Mouse (Mus musculus) megakaryocyte-erythroid progenitor cell, adult 5-6 weeks (primary cell): ENCODE results near the gene Pou2f2. TPM values are rescaled to one million over a fixed set of nuclear protein-coding genes. Genes with fewer than 3 reads are reported as not detected.
A peak's percentile ranks its signal among the peaks of the same experiment; 100 is the strongest.

Experiments
- ATAC-seq: replicated peaks from 2 replicates; pipeline ENCODE4 v1.8.0; 2016; ENCODE audit warnings: mild to moderate bottlenecking, inconsistent platforms; ENCODE audit not compliant: severe bottlenecking, poor library complexity, low FRiP score, low TSS enrichment
- total RNA-seq, 2 experiments: library from RNA; stranded (forward) in 1 of 2; stranded (reverse) in 1 of 2; fragments of 200-1000, 215-1000 nt in 1 of 2; fragments of >200 nt in 1 of 2; fragmentation: Nextera tagmentation in 1 of 2; gene quantifications; 2 replicates each; pipeline ENCODE4 v1.2.3; 2014 to 2017

Pou2f2 gene
- total RNA-seq, 2 experiments from 2014 or later: 0.57 TPM; not detected in 1

DNA sequence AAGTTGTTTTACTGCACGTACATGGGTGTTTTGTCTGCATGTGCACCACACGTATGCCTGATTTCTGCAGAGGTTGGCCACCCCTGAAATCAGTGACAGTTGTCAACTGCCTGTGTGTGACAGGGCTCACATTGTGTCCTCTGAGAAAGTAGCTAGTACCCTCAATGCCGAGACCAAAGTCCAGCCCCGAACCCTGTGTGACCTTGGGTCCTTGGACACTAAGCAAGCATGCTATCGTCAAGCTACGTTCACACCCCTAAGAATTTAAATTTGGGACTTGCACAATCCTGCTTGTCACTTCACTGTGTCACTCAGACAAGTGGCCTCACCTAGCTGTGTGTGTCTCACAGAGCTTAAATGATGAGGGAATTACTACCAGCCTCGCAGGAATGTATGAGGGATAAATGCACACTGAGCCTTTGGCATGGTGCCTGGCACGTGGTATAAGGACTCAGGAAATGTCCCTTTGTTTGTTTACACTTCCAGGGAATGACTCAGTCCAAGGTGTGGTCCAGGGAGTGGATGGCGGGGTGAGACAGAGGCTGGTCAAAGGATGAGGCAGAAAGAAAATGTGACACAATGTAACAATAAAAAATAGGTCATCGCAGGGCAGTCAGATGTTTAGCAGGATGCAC, 18.0 kb upstream of the Pou2f2 start:
- ATAC-seq: no peak

- no peak for ATAC-seq
Measured at GRCm38 (mm10) chr7:25196107-25196506, 16.6 kb upstream of the Pou2f2 start.

- peak; percentile 52 for ATAC-seq
Measured at GRCm38 (mm10) chr7:25195148-25195547, 15.6 kb upstream of the Pou2f2 start.

DNA sequence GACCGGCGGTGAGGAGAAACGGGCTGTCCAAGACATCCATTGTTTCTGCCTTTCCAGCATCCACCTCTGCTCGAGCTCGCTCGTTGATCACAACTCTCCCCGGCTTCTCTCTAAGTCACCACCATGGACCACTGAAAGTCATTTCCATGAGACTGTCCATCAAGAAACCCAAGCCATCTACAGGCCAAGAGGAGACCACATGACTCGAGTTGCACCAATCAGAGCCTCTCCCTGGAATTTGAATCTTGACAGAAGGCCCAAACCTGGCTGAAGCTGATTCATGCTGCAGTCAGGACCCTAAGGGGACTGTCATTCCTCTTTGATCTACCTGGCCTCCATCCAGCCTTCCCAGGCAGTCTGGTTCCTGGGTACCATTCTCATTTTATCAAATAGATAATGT, 12.6 kb upstream of the Pou2f2 start:
- ATAC-seq: no peak

GRCm38 (mm10) chr7:25190806-25191205, 11.3 kb upstream of the Pou2f2 start:
- ATAC-seq: no peak

GRCm38 (mm10) chr7:25187662-25188650, 8.4 kb upstream of the Pou2f2 start:
- peak; percentile 86 for ATAC-seq

- no peak for ATAC-seq
Measured at GRCm38 (mm10) chr7:25184091-25184490, 4.6 kb upstream of the Pou2f2 start.

DNA sequence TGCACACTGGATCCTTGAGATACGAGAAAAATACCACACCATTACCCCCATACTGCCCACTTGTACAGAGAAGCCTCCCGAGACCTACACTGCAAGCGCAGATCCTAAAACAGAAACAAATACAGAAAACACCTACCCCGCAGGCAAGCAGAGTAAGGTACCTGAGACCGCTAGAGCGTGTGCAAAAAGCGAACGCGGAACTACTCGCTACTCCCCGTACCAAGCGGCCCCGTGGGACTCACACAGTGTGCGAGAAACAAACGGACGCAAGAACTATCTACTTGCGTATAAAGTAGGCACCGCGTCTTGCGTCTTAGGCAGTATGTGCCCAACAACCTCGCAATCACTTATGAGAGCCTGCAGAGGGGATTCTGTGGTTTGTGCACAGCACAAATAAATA, 2.3 kb upstream of the Pou2f2 start:
- ATAC-seq: no peak

DNA sequence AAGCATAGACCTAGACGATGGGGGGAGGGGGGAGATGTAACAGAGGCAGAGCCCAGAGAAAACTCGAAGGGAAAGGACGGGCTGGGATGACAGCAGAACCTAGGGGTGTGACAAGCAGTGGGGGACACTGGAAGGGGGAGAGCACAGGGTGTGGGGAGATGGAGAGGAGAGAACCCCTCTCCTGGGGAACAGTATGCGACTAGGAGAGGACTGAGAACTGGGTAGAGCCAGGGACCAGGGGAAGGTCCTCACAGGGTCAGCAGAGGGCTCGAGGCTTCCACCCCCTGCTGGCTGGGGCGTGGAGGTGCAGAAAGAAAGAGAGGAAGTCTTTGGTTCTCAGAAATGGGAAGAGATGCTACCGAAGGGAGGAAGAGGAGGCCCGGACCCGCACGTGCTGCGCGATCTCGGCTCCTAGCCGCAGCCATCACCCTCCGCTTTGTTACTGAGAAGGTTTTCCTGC, 1.8 kb upstream of the Pou2f2 start:
- peak; percentile 75 for ATAC-seq

- no peak for ATAC-seq
Measured at GRCm38 (mm10) chr7:25180512-25180911, 986 bp upstream of the Pou2f2 start.

DNA sequence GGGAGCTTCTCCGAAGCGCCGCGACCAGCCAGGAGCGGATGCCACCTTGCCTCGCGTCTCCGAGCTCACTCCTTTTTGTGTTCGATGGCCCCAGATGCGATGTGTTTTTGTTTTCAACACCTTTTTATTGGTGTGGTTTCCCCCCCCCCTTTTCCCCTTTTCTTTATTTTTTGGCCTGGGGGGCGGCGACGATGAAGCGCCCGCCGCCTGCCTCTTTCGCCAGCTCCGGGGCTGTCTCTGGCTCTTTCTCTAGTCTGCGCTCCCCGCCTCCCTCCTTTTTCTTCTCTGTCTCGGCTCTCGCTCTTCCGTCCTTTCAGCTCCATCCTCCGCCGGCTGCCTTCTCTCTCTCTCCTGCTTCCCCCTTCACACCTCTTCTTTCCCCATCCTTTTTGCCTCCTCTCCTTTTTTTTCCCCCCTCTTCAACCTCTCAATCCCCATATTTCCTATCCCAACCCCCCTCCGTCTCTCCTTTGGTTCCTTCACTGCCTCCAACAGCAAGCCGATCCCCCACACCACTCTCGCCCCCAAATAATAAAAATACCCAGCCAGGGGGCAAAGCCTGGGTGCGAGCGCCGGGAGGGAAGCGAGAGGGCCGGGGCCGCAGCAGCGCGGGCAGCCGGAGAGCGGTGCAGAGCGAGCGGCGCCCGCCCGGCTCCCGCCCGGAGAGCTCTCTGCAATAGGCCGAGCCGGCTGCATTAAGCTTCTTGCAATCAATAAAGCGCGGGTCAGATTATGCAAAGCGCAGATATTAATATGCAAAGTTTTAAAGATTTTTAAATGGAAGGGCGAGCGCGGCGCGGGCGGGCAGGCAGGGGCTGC, 530 bp downstream of the Pou2f2 start:
- no peak; the same call in 1 of the 2 replicates for ATAC-seq

DNA sequence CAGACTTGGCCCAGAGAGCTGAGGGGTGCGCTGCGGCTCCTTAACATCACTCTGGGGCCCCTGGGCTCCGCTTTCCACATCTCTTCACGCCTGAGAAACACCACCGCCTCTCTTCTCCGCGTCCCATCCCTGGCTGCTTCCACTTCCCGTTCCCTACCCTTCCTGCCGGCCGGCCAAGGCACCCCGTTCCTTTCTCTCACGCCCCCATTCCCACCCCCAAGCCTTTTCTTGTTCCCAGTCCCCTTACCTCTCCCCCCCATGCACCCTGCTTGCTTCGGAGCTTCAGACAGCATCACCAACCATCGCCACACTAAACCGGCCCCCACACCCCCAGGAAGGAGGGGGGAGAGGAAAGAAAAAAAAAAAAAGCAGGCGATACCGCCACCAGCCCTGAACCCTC, 1.2 kb downstream of the Pou2f2 start:
- ATAC-seq: no peak

DNA sequence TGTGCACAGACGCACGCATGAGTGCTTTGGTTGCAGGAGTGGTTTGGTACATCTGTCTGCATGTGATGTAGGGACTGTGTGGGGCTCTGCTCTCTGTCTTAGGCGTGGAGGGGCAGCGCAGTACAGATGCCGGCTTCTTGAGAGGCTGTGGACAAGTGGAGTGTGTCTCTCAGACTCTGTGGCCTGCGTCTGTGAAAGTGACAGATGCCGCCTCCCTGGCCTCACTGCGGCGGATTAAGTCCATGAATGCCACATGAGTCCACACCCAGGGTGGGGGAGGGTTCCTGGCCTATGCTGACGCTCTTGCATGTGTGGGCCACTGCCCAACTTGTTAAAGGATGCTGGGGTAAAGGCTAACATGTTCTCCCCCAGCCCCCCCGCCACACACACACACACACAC, 5.2 kb downstream of the Pou2f2 start:
- no peak for ATAC-seq

- no peak for ATAC-seq
Measured at GRCm38 (mm10) chr7:25172669-25173068, 6.9 kb downstream of the Pou2f2 start.

GRCm38 (mm10) chr7:25170583-25170982, 8.9 kb downstream of the Pou2f2 start:
- ATAC-seq: no peak

- ATAC-seq: no peak
Measured at GRCm38 (mm10) chr7:25166106-25166505, 13.4 kb downstream of the Pou2f2 start.

DNA sequence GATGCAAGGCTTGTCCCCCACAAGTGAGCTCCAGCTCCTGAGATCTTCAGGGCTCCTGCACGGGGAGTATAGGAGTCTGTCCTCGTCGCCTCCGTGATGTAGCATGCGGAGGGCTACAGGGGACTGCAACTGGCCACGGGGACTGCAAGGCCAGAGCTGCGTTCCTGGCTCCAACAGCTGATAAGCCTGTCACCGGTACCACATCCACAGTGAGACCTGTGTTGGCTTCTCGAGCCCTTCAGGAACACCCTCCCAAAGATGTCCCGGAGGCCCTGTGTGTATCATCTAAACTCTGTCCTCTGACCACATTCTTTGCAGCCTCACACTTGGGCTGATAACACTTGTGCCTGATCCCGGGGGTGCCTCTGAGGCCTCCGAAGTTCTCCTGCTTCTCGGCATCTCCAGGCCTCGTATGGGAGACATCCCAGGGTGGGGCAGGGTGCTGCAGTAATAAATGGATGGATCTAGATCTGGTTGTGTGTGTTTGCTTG, 23.3 kb downstream of the Pou2f2 start:
- peak; percentile 44 for ATAC-seq

GRCm38 (mm10) chr7:25155469-25156157, 23.9 kb downstream of the Pou2f2 start:
- ATAC-seq: peak; percentile 92

DNA sequence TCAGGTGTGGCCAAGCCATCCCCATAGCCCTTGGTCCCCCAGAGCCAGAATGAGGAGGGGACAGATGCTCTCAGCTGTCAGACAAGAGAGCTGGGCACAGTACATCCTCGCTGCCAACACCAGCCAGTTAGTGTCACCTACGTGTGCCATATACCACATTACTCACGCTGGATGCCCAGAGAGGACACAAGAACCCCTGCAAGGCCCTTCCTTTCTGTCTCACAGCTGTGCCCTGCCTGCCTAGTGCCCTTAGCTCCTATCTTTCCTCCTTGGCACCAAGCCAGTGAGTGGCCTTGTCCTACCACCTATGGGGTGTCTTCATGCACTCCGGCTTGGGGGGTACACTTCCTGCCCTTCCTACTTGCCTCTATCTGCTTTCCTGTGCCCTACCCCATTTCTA, 24.9 kb downstream of the Pou2f2 start:
- ATAC-seq: no peak
